Comparison of ENCODE assay signal across 9 mouse cellular contexts in the genomic region with DNA sequence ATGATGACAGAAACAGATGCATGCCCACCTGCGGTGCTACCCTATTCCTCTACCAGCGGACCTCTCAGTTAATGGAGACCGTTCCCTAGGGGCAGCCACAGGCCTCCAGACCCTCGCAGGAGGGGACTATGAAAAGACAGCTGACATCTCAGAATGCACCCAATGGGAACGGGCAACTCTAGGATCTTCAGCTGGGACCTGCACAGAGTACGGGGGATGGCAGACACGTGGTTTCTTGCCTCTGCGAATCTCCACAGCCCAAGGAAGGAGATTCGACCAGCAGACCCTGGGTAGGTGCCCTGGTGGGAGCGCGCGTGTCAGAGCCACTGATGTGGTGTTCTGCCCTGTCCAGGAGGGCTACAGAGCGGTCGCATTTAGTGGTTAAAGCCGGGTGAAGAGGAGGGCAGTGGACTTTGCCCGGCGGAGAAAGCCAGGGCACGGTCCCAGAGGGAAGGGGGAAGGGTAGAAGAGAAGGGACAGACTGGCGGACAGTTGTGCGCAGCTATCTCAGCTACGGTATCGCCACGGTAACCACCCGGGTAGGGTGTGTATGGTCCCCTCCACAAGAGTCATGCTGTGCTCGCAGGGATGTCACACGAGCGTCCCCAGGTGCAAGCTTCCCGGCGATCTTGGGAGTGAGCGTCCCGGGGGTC. TPM values are rescaled to one million over a fixed set of nuclear protein-coding genes. Genes with fewer than 3 reads are reported as not detected.
DNase-seq lines count a peak whose midpoint lies in the region; ATAC-seq and TF ChIP-seq lines count a peak whose summit lies in the region.
"Had no signal": no experiment of that assay in that cellular context is flagged by ENCODE, and none has a peak within 500 bp of the region (broad histone marks: within the 10 kb centered on the region; RNA-seq: fewer than 3 reads in every experiment).

No protein-coding gene starts in this region.

- H3K36me3 ChIP-seq in embryonic facial prominence, embryonic 13.5 days, result no peaks in the 10 kb centered on the region
- H3K36me3 ChIP-seq in intestine, embryonic 16.5 days (ENCODE audit: control insufficient read depth, insufficient read depth, low read length), result no peaks in the 10 kb centered on the region

- ATAC-seq in embryonic facial prominence, embryonic 13.5 days (ENCODE audit: insufficient number of reproducible peaks, insufficient read depth, low FRiP score, low TSS enrichment, low read depth), result peak; percentile 40; the same call in 1 of the 2 replicates
- ATAC-seq in intestine, embryonic 16.5 days, result peak; percentile 84
- ATAC-seq in megakaryocyte, adult 5-6 weeks (ENCODE audit: poor library complexity, severe bottlenecking), result peak; percentile 36
- ATAC-seq: Patski had no signal

- H3K4me2 ChIP-seq in embryonic facial prominence, embryonic 13.5 days, result peak overlapping the region; percentile 79
- peak overlapping the region; percentile 85 for H3K4me2 ChIP-seq in intestine, embryonic 16.5 days (ENCODE audit: low read depth, low read length)

- under 1% methylated on average over 31 of the region's 31 CpGs for WGBS in embryonic facial prominence, embryonic 13.5 days
- WGBS in intestine, embryonic 16.5 days, result under 1% methylated on average over 31 of the region's 31 CpGs

- no peak for TF ChIP-seq CTCF in left cerebral cortex, adult 2 months (IDR thresholded peaks at IDR 0.05)

- no peak for DNase-seq in left cerebral cortex, adult 2 months (ENCODE audit: extremely low spot score in 1 of 2, low spot score in 2 of 2)
- no peak for DNase-seq in left cerebral cortex, postnatal 4 days
- no peak for DNase-seq in yolk sac, embryonic 10.5 days (ENCODE audit: low spot score)
- DNase-seq in ovary, postnatal 36 days (ENCODE audit: low spot score), result no peak
- no peak for DNase-seq in cerebellum, adult 11-12 months

- H3K4me1 ChIP-seq in embryonic facial prominence, embryonic 13.5 days, result peaks cover 31% of the 10 kb centered on the region
- H3K4me1 ChIP-seq in intestine, embryonic 16.5 days (ENCODE audit: control insufficient read depth, insufficient read depth, low read length), result peaks cover 9% of the 10 kb centered on the region

- H3K4me3 ChIP-seq in left cerebral cortex, adult 2 months, result peak overlapping the region; percentile 54
- H3K4me3 ChIP-seq in embryonic facial prominence, embryonic 13.5 days, result peak overlapping the region; percentile 49
- peak overlapping the region; percentile 64 for H3K4me3 ChIP-seq in intestine, embryonic 16.5 days (ENCODE audit: low read length)

- no peaks in the 10 kb centered on the region for H3K9me3 ChIP-seq in embryonic facial prominence, embryonic 13.5 days
- no peaks in the 10 kb centered on the region for H3K9me3 ChIP-seq in intestine, embryonic 16.5 days (ENCODE audit: control insufficient read depth, low read length)

- peak overlapping the region; percentile 54 for H3K9ac ChIP-seq in embryonic facial prominence, embryonic 13.5 days
- H3K9ac ChIP-seq in intestine, embryonic 16.5 days (ENCODE audit: low read depth, low read length), result peak overlapping the region; percentile 68

- intact Hi-C loops in left cerebral cortex, adult 2 months (cut with DNase I), result loop anchor here (2.0 to 10.0 kb wide), 2 partner anchors 27 to 361 kb away; no protein-coding TSS in a partner anchor
- intact Hi-C loops in left cerebral cortex, postnatal 4 days (cut with DNase I), result no loop called here

- H3K27me3 ChIP-seq in embryonic facial prominence, embryonic 13.5 days, result peaks cover 64% of the 10 kb centered on the region
- H3K27me3 ChIP-seq in intestine, embryonic 16.5 days (replicated peaks; ENCODE audit: control insufficient read depth, insufficient read depth, low read length), result peaks cover 18% of the 10 kb centered on the region

- peak overlapping the region; percentile 36 for H3K27ac ChIP-seq in left cerebral cortex, adult 2 months
- no peak overlapping the region for H3K27ac ChIP-seq in embryonic facial prominence, embryonic 13.5 days
- H3K27ac ChIP-seq in intestine, embryonic 16.5 days (ENCODE audit: low read length), result peak overlapping the region; percentile 44; the same call in 1 of the 2 replicates

RNA-seq across cellular contexts. Expression of gene Pllp, which starts 0.6 kb away (rescaled TPM):
- 10 to 100 TPM; 27.3 to 30.0 TPM for total RNA-seq in left cerebral cortex, adult 2 months (2021)
- 1 to 10 TPM; 7.3 to 8.5 TPM for total RNA-seq in left cerebral cortex, postnatal 4 days (2021)
- polyA plus RNA-seq in embryonic facial prominence, embryonic 13.5 days (2015; fragmentation: Nextera tagmentation; extraction: Ambion mirVana), result 3.4 and 4.1 TPM in 2 replicates
- 55.6 and 64.0 TPM in 2 replicates for polyA plus RNA-seq in intestine, embryonic 16.5 days (2015; fragmentation: Nextera tagmentation; extraction: Ambion mirVana)
- not detected in 2 replicates for total RNA-seq in megakaryocyte, adult 5-6 weeks (2015)
- not detected in 2 replicates for total RNA-seq in megakaryocyte, adult 5-6 weeks (2017)

RNA-seq across cellular contexts. Expression of gene Arl2bp, which starts 29.1 kb away (rescaled TPM):
- 100 to 1,000 TPM; 147 TPM for total RNA-seq in left cerebral cortex, adult 2 months (2021)
- total RNA-seq in left cerebral cortex, postnatal 4 days (2021), result 100 to 1,000 TPM; 134 to 140 TPM
- 152 and 163 TPM in 2 replicates for polyA plus RNA-seq in embryonic facial prominence, embryonic 13.5 days (2015; fragmentation: Nextera tagmentation; extraction: Ambion mirVana)
- polyA plus RNA-seq in intestine, embryonic 16.5 days (2015; fragmentation: Nextera tagmentation; extraction: Ambion mirVana), result 104 and 106 TPM in 2 replicates
- 33.7 and 43.6 TPM in 2 replicates for total RNA-seq in megakaryocyte, adult 5-6 weeks (2015)
- 79.9 and 111 TPM in 2 replicates for total RNA-seq in megakaryocyte, adult 5-6 weeks (2017)

RNA-seq across cellular contexts. Expression of gene Ccl22, which starts 49.9 kb away (rescaled TPM):
- under 1 TPM in 1 of 2 experiments, not detected in 1; 0.14 TPM for total RNA-seq in left cerebral cortex, adult 2 months (2021)
- not detected for total RNA-seq in left cerebral cortex, postnatal 4 days (2021)
- polyA plus RNA-seq in embryonic facial prominence, embryonic 13.5 days (2015; fragmentation: Nextera tagmentation; extraction: Ambion mirVana), result not detected in 2 replicates
- 0.10 TPM in 1 of 2 replicates, not detected in the other for polyA plus RNA-seq in intestine, embryonic 16.5 days (2015; fragmentation: Nextera tagmentation; extraction: Ambion mirVana)
- not detected in 2 replicates for total RNA-seq in megakaryocyte, adult 5-6 weeks (2015)
- not detected in 2 replicates for total RNA-seq in megakaryocyte, adult 5-6 weeks (2017)
- polyA plus RNA-seq: Patski had no signal

Comparison
In these comparisons a context has a peak if more than half of its experiments do, and no peak if none do; other contexts are left out.
1. RNA of gene Pllp, which starts 0.6 kb away (total RNA-seq): 27.3 to 30.0 TPM in left cerebral cortex, adult 2 months and 7.3 to 8.5 TPM in left cerebral cortex, postnatal 4 days; not detected in megakaryocyte, adult 5-6 weeks; every median in the first group is over 4 times any median in the second.
2. Peak in every context shown above with its lines, with median percentiles within 50 percentile points of each other: H3K4me3 ChIP-seq and ATAC-seq.